Mouse (Mus musculus): Measurements from ENCODE around the gene Rnft2. TPM values are rescaled to one million over a fixed set of nuclear protein-coding genes. Genes with fewer than 3 reads are reported as not detected.
A peak's percentile ranks its signal among the peaks of the same experiment; 100 is the strongest.

Gene Rnft2
- total RNA-seq (2021), result 10 to 100 TPM; 71.8 to 72.7 TPM
- long read RNA-seq, experiment 1, full-length matches to known transcripts, result 18 of 61 reads
- long read RNA-seq, experiment 1, partial matches to known transcripts, result 8 of 61 reads
- long read RNA-seq, experiment 1, other reads (novel, unspliced or antisense), result 35 of 61 reads
- long read RNA-seq, experiment 2, full-length matches to known transcripts, result 7 of 44 reads
- long read RNA-seq, experiment 2, partial matches to known transcripts, result 4 of 44 reads
- long read RNA-seq, experiment 2, other reads (novel, unspliced or antisense), result 33 of 44 reads

DNA sequence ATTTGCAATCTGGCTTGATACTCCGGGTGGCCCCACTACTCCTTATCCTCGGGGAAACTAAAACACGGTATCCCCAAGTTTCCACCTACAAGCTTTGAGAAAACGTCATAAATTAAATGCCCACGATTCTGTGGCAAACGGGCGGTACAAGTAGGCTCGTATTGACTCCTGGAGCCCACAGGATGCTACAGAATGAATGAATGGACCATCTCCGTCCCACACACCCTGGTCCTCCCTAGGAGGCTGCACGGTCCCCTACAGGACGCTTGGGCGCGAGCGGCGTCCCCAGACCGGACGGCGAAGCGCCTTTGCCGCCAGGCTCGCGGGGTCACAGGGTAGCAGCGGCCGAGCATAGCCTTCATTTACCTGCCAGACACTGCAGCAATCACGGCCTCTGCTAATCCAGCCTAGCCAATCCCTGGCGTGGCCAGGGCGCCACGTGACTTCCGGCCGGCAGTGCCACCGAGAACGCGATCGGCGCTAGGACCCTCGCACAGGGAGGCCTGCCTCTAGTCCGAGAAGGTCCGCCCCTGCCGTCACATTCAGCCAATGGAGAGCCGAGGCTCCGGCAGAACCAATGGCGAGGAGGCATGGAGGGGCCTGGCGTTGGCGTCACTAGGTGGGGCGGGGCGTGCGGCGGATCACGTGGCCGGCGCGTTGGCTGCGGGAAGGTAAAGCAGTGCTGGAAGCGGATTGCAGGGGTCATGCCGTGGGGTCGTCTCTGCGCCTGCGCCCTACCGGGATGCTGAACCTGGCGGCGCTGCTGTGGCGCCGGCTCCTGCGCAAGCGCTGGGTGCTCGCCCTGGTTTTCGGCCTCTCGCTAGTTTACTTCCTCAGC, at the start of gene Rnft2, which contains the start of gene 2410131K14Rik:
TSS of gene Rnft2 (minus strand) at position 511 of the 838 bp plus-strand sequence.
TSS of gene 2410131K14Rik (plus strand) at position 622 of the 838 bp plus-strand sequence.
- DNase-seq (ENCODE audit: low spot score in 2 of 2), result peak; percentile 100

DNA sequence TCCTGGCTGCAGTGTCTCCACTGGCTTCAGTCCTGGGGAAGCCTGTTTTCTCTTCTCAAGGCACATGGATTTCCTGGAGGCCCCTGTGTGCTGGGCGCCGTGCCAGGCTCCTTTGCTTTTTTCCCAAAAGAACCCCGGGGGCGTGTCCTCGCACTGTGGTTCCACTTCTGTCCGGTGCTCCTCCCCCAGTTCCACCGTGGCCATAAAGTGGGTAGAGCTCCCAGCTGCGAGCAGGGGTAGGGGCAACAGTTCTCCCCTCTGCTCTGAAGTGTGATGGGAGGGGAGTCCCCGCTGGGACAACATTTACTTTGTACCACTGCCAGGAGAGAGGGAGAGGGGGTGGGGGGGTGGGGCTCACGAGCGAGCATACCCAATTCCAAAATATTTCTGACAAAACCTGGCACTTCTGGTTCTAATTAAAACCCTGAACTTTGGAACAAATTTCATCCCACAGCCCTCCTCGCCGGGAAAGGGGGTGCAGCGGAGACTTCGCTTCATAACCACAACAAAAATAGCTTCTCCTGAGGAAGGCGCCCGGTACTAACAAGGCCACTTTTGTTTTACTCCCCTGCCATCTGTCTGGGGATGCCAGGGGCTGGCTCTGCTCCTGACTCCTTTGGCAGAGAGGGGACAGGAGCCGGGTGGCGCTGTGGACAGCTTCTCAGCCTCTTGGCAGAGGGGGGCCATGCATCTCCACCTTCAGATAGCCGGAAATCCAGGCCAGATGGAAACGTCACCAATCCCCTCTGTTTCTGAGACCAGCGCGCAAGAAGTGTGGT, 49.4 kb upstream of the Rnft2 start:
- peak; percentile 78 to 85 for DNase-seq (ENCODE audit: low spot score in 2 of 2)

DNA sequence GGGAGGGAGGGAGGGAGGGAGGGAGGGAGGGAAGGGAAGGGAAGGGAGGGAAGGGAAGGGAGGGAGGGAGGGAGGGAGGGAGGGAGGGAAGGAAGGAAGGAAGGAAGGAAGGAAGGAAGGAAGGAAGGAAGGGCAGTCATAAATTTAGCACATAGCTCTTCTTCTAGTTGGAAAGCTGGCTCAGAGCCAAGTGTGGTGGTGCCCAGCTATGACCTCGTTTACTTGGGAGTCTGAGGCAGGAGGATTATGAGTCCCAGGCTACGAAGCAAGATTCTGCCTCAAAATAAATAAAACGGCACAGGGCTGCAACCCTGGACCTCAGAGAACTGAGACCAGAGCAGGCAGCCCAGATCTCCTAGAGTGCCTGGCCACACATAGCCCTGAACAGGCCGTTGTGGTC, 47.6 kb upstream of the Rnft2 start:
- no peak for DNase-seq (ENCODE audit: low spot score in 2 of 2)

DNA sequence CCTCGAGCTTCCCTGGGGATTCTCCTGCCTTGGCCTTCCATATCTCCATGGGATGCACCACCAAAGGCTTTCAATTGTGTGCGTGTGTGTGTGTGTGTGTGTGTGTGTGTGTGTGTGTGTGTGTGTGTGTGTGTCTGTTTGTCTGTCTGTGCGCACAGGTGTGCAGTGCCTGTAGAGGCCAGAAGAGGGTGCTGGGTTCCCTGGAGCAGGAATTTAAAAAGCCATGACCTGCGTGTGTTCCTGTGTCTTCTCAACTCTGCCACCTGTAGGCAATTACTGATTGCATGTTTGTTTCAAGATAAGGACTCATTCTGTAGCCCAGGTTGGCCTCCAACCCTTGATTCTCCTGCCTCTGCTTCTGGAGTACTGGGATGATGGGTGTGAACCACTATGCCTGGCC, 46.5 kb upstream of the Rnft2 start:
- DNase-seq (ENCODE audit: low spot score in 2 of 2), result no peak

DNA sequence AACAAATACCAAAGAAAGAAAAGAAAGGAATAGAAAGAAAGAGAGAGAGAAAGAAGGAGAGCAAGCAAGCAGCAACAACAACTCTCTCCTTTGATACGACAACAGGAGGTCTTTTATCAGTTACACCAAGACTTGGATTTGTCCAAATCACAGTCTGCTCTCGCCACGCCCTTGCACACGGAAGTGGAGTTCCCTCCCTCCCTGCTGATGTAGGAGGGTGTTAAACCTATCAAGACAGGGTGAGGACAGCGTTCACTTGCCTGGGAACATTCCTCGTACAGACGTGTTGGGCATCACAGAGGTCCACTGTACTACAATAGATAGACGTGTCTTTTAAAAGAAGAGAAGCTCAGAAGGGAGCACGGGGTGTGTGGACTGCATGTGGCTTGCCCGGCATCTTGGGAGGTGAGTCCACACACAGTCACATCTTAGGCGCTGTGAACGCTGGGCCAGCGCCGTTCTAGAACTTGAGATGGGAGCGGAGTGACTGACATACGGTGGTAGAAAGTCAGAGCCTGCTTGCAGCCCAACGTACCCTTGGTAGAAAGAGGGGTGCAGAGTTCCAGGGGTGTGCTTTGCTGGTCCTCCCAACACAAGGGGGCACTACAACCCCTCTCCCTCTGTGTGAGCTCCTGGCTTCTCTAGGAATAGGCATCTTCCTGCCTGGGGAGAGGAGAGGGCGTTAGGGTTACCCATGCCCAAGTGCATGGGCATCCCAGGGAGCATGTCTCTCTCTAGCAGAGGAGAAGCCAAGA, 33.0 kb upstream of the Rnft2 start:
- no peak for DNase-seq (ENCODE audit: low spot score in 2 of 2)

DNA sequence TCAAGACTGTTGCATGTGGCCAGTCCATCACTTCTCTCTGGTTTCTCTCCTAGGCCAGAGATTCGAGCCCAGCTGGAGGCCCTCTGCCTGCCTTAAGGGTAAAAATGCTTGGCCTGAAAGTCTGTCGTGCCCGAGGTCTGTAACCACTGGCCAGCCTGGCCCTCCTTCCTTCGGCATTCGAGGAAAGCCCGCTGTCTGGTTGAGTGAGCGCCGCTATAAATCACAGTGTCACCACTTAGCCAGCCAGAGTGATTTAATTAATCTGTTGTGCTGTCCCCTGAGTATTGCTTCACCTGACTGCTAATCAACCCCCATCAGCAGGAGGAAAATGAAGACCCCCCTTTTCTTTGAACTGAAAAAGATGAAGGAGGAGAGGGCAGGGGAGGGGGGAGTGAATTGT, 31.8 kb upstream of the Rnft2 start:
- DNase-seq (ENCODE audit: low spot score in 2 of 2), result no peak

DNA sequence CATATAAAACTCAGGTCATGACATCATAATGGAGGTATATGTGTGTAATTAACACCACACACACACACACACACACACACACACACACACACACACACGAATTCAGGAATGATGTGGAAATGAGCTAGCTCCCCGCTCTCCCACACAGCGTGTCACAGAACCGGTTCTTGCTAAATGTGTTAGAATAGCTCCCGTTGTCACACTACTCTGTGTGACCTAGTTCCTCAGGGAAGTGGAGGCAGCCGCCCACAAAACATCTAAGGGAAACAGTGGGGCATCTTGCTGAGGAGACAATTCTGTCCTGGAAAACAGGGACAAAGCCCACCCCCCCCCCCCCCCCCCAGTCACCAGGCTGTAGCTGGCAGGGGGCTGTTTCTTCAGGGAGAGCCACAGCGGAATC, 31.4 kb upstream of the Rnft2 start:
- DNase-seq (ENCODE audit: low spot score in 2 of 2), result peak; percentile 54 to 68

DNA sequence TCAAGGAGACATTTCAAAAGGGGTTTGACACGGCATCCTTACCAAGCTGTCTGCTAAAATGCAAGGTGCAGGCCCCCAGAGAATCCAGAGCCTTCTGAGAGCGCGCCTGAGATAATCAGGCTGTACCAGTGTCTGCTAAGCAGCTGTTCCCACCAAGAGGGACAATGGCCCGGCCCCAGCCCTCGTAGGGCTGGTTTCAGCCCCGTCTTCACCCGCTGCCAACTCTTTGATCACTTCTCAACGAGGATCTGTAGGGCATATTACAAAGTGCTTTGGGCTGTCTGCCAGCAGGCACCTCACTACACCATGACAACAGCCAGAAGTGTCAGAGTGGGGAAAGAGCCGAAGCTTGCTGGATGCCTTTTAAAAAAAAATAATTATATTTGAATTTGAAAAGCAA, 29.6 kb upstream of the Rnft2 start:
- DNase-seq (ENCODE audit: low spot score in 2 of 2), result no peak

DNA sequence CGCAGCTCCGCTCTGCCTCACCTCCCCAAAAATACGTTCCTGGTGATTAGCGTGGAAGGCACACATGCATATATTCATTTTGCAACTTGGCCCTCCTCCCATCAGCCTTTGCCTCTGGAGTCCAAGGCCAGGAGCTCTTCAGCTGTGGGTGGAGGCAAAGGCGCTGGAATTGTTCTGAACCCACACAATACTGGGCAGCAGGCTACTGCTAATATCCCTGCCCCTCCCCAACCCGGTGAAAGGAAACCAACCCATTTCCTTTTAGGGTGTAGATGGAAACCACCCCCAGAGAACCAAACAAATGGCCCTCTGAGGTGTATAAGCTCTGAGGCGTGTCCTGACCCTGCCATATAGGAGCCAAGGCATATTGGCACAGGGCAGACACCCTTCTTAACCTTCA, 28.5 kb upstream of the Rnft2 start:
- no peak for DNase-seq (ENCODE audit: low spot score in 2 of 2)

DNA sequence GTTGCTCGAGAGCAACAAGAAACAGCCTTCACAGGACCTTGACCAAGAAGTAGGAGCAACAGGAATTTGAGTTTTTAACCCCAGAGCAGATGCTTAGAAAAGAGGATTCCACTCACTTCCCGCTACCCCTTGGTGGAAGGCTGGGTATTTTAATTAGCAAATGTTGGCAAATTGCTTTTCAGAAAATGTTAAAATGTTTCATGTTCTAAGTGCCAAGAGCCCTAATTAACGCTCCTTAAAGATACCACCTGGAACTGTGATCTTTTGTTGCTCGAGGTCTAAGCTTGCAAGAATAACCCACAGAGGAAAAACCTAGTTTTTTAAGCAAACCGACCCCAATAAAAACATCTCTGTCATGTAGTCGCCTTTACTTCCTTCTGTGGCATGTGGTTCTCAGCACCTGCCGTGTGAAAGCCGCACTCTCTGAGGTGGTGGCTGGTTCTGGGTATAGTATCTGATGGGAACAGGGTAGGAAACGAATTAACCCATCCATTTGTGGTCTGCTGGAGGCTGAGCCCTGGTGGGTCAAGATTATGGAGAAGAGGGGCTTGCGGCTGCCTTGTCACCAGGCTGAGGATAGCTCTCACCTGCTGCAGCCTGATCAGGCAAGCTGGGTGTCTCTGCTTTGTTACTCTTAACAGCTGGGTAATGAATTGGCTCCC, 26.7 kb upstream of the Rnft2 start:
- no peak for DNase-seq (ENCODE audit: low spot score in 2 of 2)

DNA sequence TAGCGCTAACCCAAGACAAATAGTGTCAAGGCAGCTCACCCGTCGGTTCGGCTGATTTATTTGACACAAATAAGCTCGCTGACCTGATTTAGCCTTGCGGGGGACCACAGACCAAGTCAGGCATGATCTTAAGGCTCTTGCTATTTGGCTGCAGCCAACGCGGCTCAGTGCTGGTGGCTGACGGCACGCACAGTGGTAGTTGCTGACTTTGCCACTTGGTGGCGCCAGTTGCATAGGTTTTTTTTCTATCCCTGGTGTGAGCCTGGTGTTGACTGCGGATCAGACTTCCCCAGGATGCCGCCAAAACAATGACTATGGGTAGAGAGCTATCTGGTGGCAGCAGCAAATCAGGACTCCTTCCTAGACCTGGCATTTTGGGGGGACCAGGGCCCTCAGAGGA, 24.1 kb upstream of the Rnft2 start:
- DNase-seq (ENCODE audit: low spot score in 2 of 2), result peak; percentile 91 to 94

DNA sequence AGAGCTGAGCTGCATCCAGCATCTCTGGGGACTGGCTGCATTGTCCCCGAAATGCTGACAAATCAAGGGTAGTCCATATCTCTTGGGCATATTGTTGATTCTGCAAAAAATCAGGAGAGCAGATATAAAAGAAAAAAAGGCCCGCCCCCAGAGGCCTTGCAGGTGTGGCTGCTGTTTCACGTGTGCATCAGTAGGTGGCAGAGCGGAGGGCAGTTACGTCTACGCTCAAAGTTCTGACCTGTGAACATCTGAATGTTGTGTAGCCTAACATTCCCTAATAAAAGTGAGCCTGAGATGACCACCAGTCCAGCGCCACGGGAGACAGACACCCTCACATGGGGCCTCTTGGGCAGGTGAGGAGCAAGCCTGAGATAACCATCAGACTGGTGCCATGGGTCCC, 21.4 kb upstream of the Rnft2 start:
- no peak for DNase-seq (ENCODE audit: low spot score in 2 of 2)

DNA sequence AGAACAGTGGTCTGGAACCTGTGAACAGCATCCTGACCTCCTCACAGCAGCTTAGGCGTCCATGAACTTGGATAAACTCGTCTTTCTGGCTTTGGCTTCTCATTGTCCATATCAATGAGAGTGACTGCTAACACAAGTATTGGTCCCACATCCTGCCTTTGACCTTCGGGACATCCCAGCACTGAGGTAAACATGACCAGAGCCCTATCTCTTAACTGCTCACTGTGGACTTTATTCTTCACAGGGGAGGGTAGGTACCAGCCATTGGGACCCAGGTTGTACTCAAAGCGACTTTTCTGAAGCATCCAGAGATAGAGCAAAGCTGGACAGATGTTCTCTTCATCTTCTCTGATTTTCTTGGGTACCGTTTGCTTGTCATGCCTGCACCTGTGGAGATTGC, 20.4 kb upstream of the Rnft2 start:
- no peak for DNase-seq (ENCODE audit: low spot score in 2 of 2)

DNA sequence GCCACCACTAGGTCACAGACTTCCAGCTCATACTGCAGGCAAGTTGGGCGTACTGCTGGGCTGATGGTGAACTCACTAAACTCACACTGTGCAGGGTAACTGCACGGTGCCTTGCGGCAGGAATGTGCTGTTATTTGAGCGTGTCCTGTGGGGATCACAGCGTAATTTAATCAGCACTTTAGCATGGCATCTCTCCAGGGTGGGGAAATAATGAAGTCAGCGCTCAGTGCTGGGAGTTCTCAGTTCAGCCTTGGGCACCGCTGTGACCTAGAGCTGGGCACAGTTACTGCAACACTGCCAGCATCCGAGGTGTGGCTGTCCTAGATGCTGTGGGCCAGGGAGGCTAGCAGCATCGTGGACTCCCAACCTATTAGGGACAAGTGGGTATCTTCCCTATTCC, 19.4 kb upstream of the Rnft2 start:
- DNase-seq (ENCODE audit: low spot score in 2 of 2), result no peak

DNA sequence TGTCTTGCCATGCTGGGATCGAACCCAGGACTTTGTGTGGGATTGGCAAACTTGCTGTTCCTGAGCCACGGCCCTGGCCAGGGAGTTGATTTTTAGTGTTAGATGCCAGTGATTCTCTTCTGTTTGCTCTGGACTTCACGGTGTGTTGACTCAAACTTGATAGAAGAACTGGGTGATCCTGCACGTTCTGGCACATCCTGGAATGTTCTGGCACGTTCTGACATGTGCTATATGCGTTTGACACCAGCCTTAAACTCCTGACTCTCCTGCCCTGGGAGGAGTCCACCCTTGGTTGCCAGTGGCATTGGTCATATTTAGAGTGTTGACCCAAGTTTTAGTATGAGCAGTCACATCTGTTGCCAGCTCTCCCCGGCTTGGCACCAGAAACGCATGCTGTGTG, 17.5 kb upstream of the Rnft2 start:
- DNase-seq (ENCODE audit: low spot score in 2 of 2), result no peak

DNA sequence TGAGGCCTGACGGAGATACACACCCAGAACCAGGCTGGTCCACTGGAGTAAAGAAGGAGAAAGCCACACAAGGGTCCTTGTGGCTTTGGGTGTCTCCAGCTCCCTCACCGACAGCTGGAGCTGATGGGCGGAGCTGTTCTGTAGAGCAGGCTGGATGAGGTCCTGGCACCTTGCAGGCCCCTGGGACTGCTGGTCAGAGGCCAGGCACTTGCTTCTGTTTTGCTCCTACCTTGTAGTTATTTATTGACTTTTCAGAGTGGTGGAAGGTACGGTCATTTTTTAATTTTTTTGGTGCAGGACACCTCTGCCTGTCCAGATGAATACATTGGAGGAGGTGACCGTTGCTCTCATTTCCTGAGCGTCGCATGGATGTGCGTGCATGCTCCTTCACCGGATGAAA, 16.3 kb upstream of the Rnft2 start:
- DNase-seq (ENCODE audit: low spot score in 2 of 2), result no peak

DNA sequence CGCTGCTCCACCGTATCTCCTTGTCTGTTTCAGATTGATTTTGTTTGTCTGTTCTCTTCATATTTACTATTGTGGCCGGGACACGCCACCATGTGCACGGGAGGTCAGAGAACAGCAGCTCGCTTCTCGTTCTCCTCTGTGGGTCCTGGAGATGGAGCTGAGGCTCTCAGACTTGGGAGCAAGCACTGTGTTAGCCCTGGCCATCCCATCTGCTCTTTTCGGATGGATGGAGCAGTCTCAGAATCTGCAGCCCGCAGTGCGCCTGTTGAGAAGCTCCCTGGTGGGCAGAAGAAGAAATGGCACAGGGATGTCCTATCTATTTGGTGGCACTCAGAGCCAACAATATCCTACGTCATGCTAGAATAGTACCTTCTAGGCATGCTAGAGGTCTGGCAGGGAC, 15.7 kb upstream of the Rnft2 start:
- no peak for DNase-seq (ENCODE audit: low spot score in 2 of 2)

DNA sequence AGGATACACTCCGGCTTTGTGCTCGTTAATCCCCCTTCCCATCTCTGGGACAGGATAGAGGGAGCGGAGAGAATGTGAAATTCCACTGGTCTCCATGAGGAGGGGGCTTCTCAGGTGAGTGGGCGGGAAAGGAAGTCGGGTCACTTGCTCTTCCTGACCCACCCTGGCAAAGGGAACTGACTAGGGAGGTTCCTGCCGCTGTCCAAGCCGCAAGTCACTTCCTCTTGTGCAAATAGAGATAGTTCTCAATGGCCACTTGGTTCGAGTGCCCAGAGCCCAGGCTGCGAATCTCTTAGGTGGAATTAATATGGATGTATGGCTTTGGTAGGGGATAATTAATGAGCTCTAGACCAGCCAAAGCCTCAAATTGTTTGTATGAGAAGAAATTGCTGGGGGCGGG, 15.1 kb upstream of the Rnft2 start:
- DNase-seq (ENCODE audit: low spot score in 2 of 2), result no peak

DNA sequence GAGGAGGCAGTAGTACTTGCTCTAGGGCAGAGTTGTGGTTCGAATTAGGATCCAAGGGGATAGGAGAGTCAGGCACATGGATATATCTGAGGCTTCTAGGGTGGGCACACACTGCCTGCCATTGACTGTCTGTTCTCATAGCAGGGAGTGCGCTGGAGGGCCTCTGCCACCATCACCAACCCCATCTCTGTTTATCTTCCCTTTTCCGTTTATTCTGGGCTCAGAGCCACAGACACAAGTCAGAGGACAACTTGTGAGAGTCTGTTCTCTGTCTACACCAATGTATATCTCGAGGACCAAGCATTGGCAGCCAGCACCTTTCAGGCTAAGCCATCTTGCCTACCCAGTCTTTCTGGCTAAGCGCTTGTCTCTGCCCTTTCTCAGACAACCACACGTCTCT, 14.7 kb upstream of the Rnft2 start:
- DNase-seq (ENCODE audit: low spot score in 2 of 2), result no peak

DNA sequence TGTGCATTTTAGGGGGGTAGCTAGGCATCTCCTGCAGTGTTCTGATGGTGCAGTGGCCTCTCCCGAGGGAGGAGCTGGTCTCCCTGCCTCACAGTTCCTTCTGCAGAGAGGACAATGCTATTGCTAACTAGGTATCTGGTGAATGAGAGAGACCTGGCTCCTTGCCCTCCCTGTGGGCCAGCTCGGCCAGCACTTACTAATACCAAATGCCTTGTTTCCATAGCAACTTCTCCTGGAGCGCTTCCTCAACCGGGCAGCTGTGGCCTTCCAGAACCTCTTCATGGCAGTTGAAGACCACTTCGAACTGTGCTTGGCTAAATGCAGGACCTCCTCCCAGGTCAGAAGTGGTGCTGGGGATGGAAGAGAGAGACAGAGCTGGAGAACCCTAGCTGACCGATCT, 14.2 kb upstream of the Rnft2 start:
- DNase-seq (ENCODE audit: low spot score in 2 of 2), result peak; percentile 29

DNA sequence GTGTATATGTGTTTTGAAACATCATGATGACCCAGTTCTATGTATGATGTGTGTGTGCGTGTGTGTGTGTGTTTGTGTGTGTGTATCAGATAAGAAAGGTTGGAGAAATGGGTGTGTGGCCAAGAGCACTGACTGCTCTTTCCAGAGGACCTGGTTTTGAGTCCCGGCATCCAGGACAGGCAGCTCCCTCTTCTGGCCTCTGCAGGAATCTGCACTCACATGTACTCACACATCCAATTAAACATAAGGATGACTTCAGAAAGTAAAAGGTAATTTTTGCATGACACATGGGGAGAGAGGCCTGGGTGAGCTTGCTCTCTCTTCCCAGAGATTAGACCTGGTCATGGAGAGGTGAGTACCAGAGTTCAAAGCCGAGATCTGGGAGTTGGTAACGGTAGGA, 12.1 kb upstream of the Rnft2 start:
- no peak for DNase-seq (ENCODE audit: low spot score in 2 of 2)

Data from left cerebral cortex, adult 18-20 months (tissue).